Mouse (Mus musculus) ES-Bruce4 (cell line): ENCODE results near the gene Swi5. TPM values are rescaled to one million over a fixed set of nuclear protein-coding genes. Genes with fewer than 3 reads are reported as not detected.

Source experiments
- H3K27ac ChIP-seq: 2 replicates; pipeline ENCODE4 v1.5.1; 2012; ENCODE audit warnings: low read length, inconsistent platforms; ENCODE audit not compliant: insufficient read depth
- H3K27me3 ChIP-seq: 2 replicates; pipeline ENCODE4 v1.6.1; 2012; ENCODE audit warnings: mild to moderate bottlenecking, low read length, inconsistent platforms; ENCODE audit not compliant: control insufficient read depth, poor library complexity, insufficient read depth, severe bottlenecking
- H3K36me3 ChIP-seq: 2 replicates; pipeline ENCODE4 v1.6.1; 2012; ENCODE audit warnings: inconsistent platforms, mild to moderate bottlenecking, low read length, moderate library complexity; ENCODE audit not compliant: control insufficient read depth, poor library complexity, insufficient read depth, severe bottlenecking
- H3K4me1 ChIP-seq: one replicate; pipeline ENCODE4 v1.8.1; 2011; ENCODE audit warnings: low read length; ENCODE audit not compliant: control insufficient read depth, insufficient read depth
- H3K4me3 ChIP-seq: 2 replicates; pipeline ENCODE4 v1.5.1; 2011; ENCODE audit warnings: low read depth, mild to moderate bottlenecking, low read length
- H3K9ac ChIP-seq: 2 replicates; pipeline ENCODE4 v1.6.1; 2012; ENCODE audit warnings: low read depth, mild to moderate bottlenecking, inconsistent platforms; ENCODE audit not compliant: poor library complexity, severe bottlenecking
- H3K9me3 ChIP-seq: replicated peaks from 2 replicates; pipeline ENCODE4 v1.6.1; 2012; ENCODE audit warnings: mild to moderate bottlenecking, low read length, inconsistent platforms; ENCODE audit not compliant: control insufficient read depth, poor library complexity, insufficient read depth, severe bottlenecking
- CTCF ChIP-seq: IDR thresholded peaks from one replicate; pipeline ENCODE4 v1.8.1; 2011; ENCODE audit warnings: low read depth, low read length
- EP300 ChIP-seq: IDR thresholded peaks from 2 replicates; pipeline ENCODE4 v1.6.1; 2011; ENCODE audit warnings: low read depth, low read length; ENCODE audit not compliant: insufficient read depth
- POLR2A ChIP-seq: IDR thresholded peaks from one replicate; pipeline ENCODE4 v1.8.1; 2011; ENCODE audit warnings: low read length; ENCODE audit not compliant: insufficient read depth
- polyA plus RNA-seq: library from polyadenylated mRNA; stranded (reverse); fragments of >200 nt; gene quantifications from 2 replicates; pipeline ENCODE4 v1.2.4, GENCODE M21; 2011; ENCODE audit warnings: low read depth; ENCODE audit not compliant: missing spikeins, insufficient read depth, insufficient read length

The Swi5 gene
- polyA plus RNA-seq, 1 experiment, result 553 TPM

DNA sequence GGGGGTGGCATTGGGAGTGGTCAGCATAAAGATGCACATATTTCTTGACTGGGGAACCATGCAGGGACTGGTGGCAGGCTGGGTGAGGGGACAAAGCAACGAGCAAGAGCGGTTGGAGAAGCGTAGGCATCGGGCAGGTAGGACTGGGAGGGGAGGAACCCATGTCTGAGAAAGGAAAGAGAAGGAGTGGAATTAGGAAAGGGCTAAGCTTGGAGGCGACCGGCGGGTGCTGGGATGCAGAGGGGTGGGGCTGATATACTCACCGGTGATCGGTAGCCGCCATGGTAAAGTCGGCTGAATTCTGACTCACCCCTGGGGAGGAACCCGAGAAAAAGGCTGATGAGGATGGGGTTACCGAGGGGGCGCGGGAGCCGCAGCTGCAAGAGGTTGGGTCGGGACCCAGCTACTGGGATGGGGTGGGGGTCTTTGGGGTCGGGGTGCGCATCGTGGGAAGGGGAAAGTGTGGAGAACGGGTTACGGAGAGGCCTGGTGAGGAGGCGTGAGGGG, 488 bp downstream of the Swi5 start, which contains the start of gene Golga2:
TSS of gene Golga2 (plus strand) at position 51 of the 507 bp plus-strand sequence.
- peak within 1 kb of the TSS; percentile 100 for H3K4me3 ChIP-seq
- no peak within 1 kb of the TSS for H3K27ac ChIP-seq
- no peaks in the 10 kb centered on the region for H3K4me1 ChIP-seq
- no peaks in the 10 kb centered on the region for H3K27me3 ChIP-seq
- peak within 1 kb of the TSS; percentile 93 for H3K9ac ChIP-seq
- TF ChIP-seq EP300 (no peak), CTCF (no peak), POLR2A (no peak)
- no peaks in the 10 kb centered on the region for H3K9me3 ChIP-seq
- H3K36me3 ChIP-seq, result peaks cover 19% of the 10 kb centered on the region

DNA sequence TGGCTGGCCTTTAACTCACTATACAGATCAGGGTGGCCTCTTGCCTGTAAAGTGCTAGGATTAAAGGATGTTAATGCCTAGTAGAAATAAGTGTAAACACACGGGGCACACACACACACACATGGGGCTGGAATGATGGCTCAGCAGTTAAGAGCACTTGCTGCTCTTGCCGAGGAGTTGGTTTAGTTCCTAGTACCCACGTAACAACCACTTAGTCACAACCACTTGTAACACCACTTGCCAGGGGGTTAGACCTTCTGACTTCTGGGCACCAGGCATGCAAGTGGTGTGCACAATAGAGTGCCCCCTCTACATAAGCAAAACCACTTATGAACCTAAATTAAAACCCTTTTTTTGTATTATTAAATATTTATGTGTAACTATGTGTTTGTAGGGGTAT, 3.9 kb downstream of the Swi5 start:
- no peak for TF ChIP-seq POLR2A
- no peak for TF ChIP-seq EP300
- no peak for TF ChIP-seq CTCF
- H3K4me1 ChIP-seq, result no peaks in the 10 kb centered on the region
- no peak overlapping the region for H3K4me3 ChIP-seq
- no peak overlapping the region for H3K27ac ChIP-seq
- H3K9me3 ChIP-seq, result no peaks in the 10 kb centered on the region
- H3K9ac ChIP-seq, result no peak overlapping the region
- peaks cover 51% of the 10 kb centered on the region for H3K36me3 ChIP-seq
- no peaks in the 10 kb centered on the region for H3K27me3 ChIP-seq

DNA sequence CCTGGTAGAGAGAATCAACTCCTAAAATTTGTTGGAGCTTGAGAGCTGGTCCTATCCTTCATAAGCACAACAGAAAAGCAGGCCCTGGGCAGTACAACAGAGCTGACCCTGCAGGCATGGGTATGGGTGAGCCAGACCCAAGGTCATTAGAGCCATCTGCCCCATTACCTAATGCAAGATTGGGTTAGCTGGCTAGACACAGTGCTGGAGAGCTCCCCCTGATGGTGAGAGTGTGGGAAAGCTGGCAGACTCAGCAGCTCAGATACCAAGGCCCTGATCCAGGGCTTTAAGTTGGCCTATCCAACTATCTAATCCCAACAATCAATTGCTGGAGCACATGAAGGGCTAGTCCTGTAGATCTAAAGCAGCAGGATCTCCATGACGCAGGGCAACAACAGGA, 5.1 kb downstream of the Swi5 start:
- no peaks in the 10 kb centered on the region for H3K9me3 ChIP-seq
- no peak overlapping the region for H3K27ac ChIP-seq
- H3K27me3 ChIP-seq, result no peaks in the 10 kb centered on the region
- TF ChIP-seq CTCF (peak; percentile 82), POLR2A (no peak)
- H3K4me3 ChIP-seq, result no peak overlapping the region
- no peaks in the 10 kb centered on the region for H3K4me1 ChIP-seq
- no peak overlapping the region for H3K9ac ChIP-seq
- peaks cover 62% of the 10 kb centered on the region for H3K36me3 ChIP-seq

DNA sequence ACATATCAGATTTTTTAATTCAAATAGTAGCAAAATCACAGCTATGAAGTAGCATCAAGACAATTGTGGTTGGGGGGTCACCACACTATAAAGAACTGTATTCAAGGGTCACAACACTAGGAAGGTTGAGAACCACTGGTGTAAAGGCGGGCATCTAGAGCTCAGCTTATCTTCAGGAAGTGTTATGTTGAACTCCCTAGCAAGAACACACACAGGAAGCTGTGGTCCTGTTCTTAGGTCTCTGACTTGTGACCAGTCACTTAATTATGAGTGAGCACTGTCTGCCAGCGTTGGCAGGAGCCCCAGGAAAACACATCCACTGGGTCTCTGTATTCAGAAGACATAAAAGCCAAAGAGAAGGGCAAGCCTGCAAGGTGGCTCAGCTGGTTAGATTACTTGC, 5.6 kb downstream of the Swi5 start:
- Histone ChIP-seq H3K4me3 (no peak overlapping the region), H3K4me1 (no peaks in the 10 kb centered on the region), H3K9ac (no peak overlapping the region), H3K27me3 (no peaks in the 10 kb centered on the region), H3K36me3 (peaks cover 65% of the 10 kb centered on the region), H3K27ac (no peak overlapping the region), H3K9me3 (no peaks in the 10 kb centered on the region)
- TF ChIP-seq POLR2A, result no peak
- no peak for TF ChIP-seq EP300
- TF ChIP-seq CTCF, result no peak

DNA sequence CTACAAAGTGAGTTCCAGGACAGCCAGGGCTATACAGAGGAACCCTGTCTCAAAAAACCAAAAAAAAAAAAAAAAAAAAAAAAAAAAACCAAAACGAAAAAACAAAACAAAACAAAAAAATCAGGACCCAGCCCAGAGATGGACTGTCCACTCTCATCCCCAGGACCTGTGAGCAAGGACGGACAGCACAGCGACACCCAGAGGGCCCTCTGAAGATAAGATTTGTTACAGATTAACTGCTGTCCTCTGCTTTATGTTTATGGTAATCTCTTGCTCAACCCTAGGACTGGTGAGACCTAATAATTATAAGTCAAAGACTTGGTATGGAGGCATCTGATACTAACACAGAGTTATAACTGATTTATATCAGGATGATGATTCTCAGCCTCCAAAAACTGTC, 12.1 kb downstream of the Swi5 start:
- Histone ChIP-seq H3K27me3 (no peaks in the 10 kb centered on the region), H3K9me3 (peaks cover 4% of the 10 kb centered on the region), H3K27ac (no peak overlapping the region), H3K4me3 (no peak overlapping the region), H3K4me1 (no peaks in the 10 kb centered on the region), H3K36me3 (peaks cover 31% of the 10 kb centered on the region), H3K9ac (no peak overlapping the region)
- no peak for TF ChIP-seq POLR2A
- TF ChIP-seq CTCF, result no peak
- no peak for TF ChIP-seq EP300

DNA sequence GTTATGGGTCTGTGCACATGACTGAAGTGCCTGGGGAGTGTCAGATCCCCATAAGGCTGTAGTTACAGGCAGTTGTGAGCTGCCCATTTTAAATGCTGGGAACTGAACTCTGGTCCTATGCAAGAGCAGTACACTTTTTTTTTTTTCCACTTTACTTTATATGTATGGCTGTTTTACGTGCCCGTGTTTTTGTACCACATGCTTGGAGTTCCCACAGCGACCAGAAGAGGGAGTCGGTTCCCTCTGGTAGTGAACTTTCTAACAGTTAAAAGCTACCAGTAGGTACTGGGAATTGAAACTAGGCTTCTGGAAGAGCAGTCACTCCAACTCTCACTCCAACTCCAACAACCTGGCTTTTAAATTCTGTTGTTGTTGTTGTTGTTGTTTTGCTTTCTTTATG, 27.2 kb downstream of the Swi5 start:
- Histone ChIP-seq H3K27me3 (no peaks in the 10 kb centered on the region), H3K4me1 (no peaks in the 10 kb centered on the region), H3K9me3 (no peaks in the 10 kb centered on the region), H3K9ac (no peak overlapping the region), H3K36me3 (peaks cover 11% of the 10 kb centered on the region; the same call in 1 of the 2 replicates), H3K27ac (no peak overlapping the region), H3K4me3 (no peak overlapping the region)
- peak; percentile 24 for TF ChIP-seq CTCF
- TF ChIP-seq EP300, result no peak
- TF ChIP-seq POLR2A, result no peak
